Mouse (Mus musculus) cortical plate, adult 2 months (tissue): ENCODE measurements around the gene Avil. TPM values are rescaled to one million over a fixed set of nuclear protein-coding genes. Genes with fewer than 3 reads are reported as not detected.

Experiments used
- H3K27ac ChIP-seq: fragments of 200-500 bp; 2 replicates; pipeline ENCODE4 v1.5.1; 2012; ENCODE audit warnings: low read length, control low read depth, inconsistent platforms; ENCODE audit not compliant: insufficient read depth
- H3K4me1 ChIP-seq: fragments of 200-500 bp; 2 replicates; pipeline ENCODE4 v1.6.1; 2011; ENCODE audit warnings: low read length; ENCODE audit not compliant: control insufficient read depth, insufficient read depth
- H3K4me3 ChIP-seq: fragments of 200-500 bp; 2 replicates; pipeline ENCODE4 v1.5.1; 2011; ENCODE audit warnings: mild to moderate bottlenecking, low read length, control low read depth; ENCODE audit not compliant: insufficient read depth
- CTCF ChIP-seq: fragments of 200-500 bp; IDR thresholded peaks from 2 replicates; pipeline ENCODE4 v1.5.1; 2011; ENCODE audit warnings: mild to moderate bottlenecking, control low read depth, low read length; ENCODE audit not compliant: insufficient read depth; ENCODE audit errors: extremely low read depth
- POLR2A ChIP-seq: fragments of 200-500 bp; IDR thresholded peaks from 2 replicates; pipeline ENCODE4 v1.6.1; 2011; ENCODE audit warnings: mild to moderate bottlenecking, low read length, control low read depth; ENCODE audit not compliant: insufficient read depth; ENCODE audit errors: extremely low read depth
- polyA plus RNA-seq: library from polyadenylated mRNA; depleted of rRNA; stranded (reverse); fragments of >200 nt; gene quantifications from 2 replicates; pipeline ENCODE4 v1.2.3, GENCODE M21; 2012

The Avil gene
- polyA plus RNA-seq, 1 experiment: 0.19 TPM

- TF ChIP-seq POLR2A (no peak), CTCF (no peak)
- peaks cover 10% of the 10 kb centered on the region for H3K4me1 ChIP-seq
- H3K4me3 ChIP-seq: peak overlapping the region; percentile 49
- H3K27ac ChIP-seq: peak overlapping the region; percentile 96
These were observed 19.5 kb upstream of the Avil start for GRCm38 (mm10) chr10:126980933-126981530.

GRCm38 (mm10) chr10:126981746-126982145 is 18.8 kb upstream of the Avil start:
- no peak overlapping the region for H3K27ac ChIP-seq

GRCm38 (mm10) chr10:126983193-126983725 is 17.2 kb upstream of the Avil start:
- H3K27ac ChIP-seq: peak overlapping the region; percentile 9; the same call in 1 of the 2 replicates
- no peak for TF ChIP-seq CTCF
- no peak for TF ChIP-seq POLR2A
- H3K4me1 ChIP-seq: peaks cover 16% of the 10 kb centered on the region
- H3K4me3 ChIP-seq: peak overlapping the region; percentile 49

More at GRCm38 (mm10) chr10:126981746-126982145, 18.8 kb upstream of the Avil start:
- Histone ChIP-seq H3K4me1 (peaks cover 14% of the 10 kb centered on the region), H3K4me3 (peak overlapping the region; percentile 49)
- no peak for TF ChIP-seq POLR2A
- no peak for TF ChIP-seq CTCF

GRCm38 (mm10) chr10:126984189-126985004 is 16.1 kb upstream of the Avil start:
- Histone ChIP-seq H3K4me1 (peaks cover 16% of the 10 kb centered on the region), H3K4me3 (no peak overlapping the region), H3K27ac (no peak overlapping the region; the same call in 1 of the 2 replicates)
- TF ChIP-seq CTCF (no peak), POLR2A (no peak)

- no peak for TF ChIP-seq POLR2A
- Histone ChIP-seq H3K4me1 (peaks cover 16% of the 10 kb centered on the region), H3K27ac (no peak overlapping the region), H3K4me3 (no peak overlapping the region)
These were observed 15.4 kb upstream of the Avil start for GRCm38 (mm10) chr10:126985127-126985526.

- no peak overlapping the region for H3K27ac ChIP-seq
- H3K4me1 ChIP-seq: peaks cover 16% of the 10 kb centered on the region
- no peak overlapping the region for H3K4me3 ChIP-seq
- TF ChIP-seq CTCF (no peak), POLR2A (no peak)
These were observed 14.9 kb upstream of the Avil start for GRCm38 (mm10) chr10:126985579-126985978.

GRCm38 (mm10) chr10:126986541-126986961 is 14.0 kb upstream of the Avil start:
- H3K4me3 ChIP-seq: no peak overlapping the region
- H3K27ac ChIP-seq: peak overlapping the region; percentile 30; the same call in 1 of the 2 replicates
- TF ChIP-seq CTCF: no peak
- no peak for TF ChIP-seq POLR2A
- H3K4me1 ChIP-seq: peaks cover 16% of the 10 kb centered on the region

- Histone ChIP-seq H3K27ac (peak overlapping the region; percentile 7; the same call in 1 of the 2 replicates), H3K4me3 (no peak overlapping the region), H3K4me1 (peaks cover 16% of the 10 kb centered on the region)
- no peak for TF ChIP-seq POLR2A
These were observed 13.1 kb upstream of the Avil start for GRCm38 (mm10) chr10:126987183-126988118.
